Mouse (Mus musculus) lung, embryonic 16.5 days (tissue): ENCODE measurements at regions not wholly inside any gene's neighbourhood (a gene's known extent, or its start where the extent isn't known, plus 50 kb on each side); places are given as distances from the start of the nearest gene placed in this dataset.
A peak's percentile ranks its signal among the peaks of the same experiment; 100 is the strongest.

ENCODE experiments used
- ATAC-seq: fragments of 200-750 bp; cut with Nextera tagmentation; 2 replicates; pipeline ENCODE4 v1.8.0; 2017; ENCODE audit warnings: low read depth, mild to moderate bottlenecking, moderate library complexity
- H3K27ac ChIP-seq: fragments of 300-500 bp; sonication (generic); 2 replicates; pipeline ENCODE4 v1.5.1; 2014; ENCODE audit warnings: mild to moderate bottlenecking, control low read depth, low read length
- H3K27me3 ChIP-seq: fragments of 300-500 bp; sonication (generic); 2 replicates; pipeline ENCODE4 v1.6.1; 2014; ENCODE audit warnings: low read depth, low read length, mixed read lengths; ENCODE audit not compliant: control insufficient read depth, insufficient read depth
- H3K36me3 ChIP-seq: fragments of 300-500 bp; sonication (generic); 2 replicates; pipeline ENCODE4 v1.6.1; 2014; ENCODE audit warnings: low read length; ENCODE audit not compliant: control insufficient read depth, insufficient read depth
- H3K4me1 ChIP-seq: fragments of 300-500 bp; sonication (generic); replicated peaks from 2 replicates; pipeline ENCODE4 v1.6.1; 2014; ENCODE audit warnings: low read length, mixed read lengths; ENCODE audit not compliant: control insufficient read depth, insufficient read depth
- H3K4me2 ChIP-seq: fragments of 300-500 bp; sonication (generic); 2 replicates; pipeline ENCODE4 v1.6.1; 2014; ENCODE audit warnings: low read depth, low read length, control low read depth
- H3K4me3 ChIP-seq: fragments of 300-500 bp; sonication (generic); 2 replicates; pipeline ENCODE4 v1.5.1; 2014; ENCODE audit warnings: mild to moderate bottlenecking, low read length, control low read depth
- H3K9ac ChIP-seq: fragments of 300-500 bp; sonication (generic); 2 replicates; pipeline ENCODE4 v1.6.1; 2014; ENCODE audit warnings: low read length, control low read depth
- H3K9me3 ChIP-seq: fragments of 300-500 bp; sonication (generic); 2 replicates; pipeline ENCODE4 v1.6.1; 2016; ENCODE audit warnings: low read length; ENCODE audit not compliant: control insufficient read depth
- WGBS: fragments of 180-500 bp; shearing (Covaris S2); extraction: QIAGEN DNeasy Blood & Tissue Kit; methylation state at CpG from one replicate; pipeline ENCODE4 v1.1.7; 2014; 5-methylcytosine and 5-hydroxymethylcytosine counted together

DNA sequence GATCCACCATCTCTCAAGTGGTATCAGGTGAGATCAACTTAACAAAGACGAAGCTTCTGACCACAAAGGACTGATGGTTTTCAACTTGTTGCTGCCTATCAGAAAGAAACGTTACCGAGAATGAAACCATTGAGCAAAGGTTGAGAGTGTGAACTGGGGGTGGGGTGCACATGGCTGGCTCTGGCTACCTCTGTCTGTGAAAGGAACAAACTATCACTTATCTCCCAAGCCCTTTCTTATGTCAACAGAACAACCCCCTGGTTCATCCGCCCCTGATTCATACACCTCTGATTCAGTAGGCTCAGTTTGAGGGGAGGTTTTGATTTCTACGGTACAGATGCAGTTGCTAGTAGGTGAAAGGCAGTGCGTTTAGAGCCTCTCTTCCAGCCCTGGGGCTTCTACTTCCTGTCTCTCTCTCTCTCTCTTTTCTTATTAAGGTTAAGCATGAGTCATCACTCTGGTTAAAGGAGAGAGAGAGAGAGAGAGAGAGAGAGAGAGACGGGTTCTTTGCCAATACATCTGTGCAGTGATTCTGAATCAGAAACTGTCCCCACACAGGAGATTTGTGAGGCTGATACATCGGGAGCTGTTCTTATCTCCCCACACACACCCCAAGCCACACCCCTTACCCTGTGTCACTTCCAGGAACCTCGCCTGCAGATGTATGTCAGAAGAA lies 59.0 kb upstream of the Hif1a start:
- no peak overlapping the region for H3K4me2 ChIP-seq

DNA sequence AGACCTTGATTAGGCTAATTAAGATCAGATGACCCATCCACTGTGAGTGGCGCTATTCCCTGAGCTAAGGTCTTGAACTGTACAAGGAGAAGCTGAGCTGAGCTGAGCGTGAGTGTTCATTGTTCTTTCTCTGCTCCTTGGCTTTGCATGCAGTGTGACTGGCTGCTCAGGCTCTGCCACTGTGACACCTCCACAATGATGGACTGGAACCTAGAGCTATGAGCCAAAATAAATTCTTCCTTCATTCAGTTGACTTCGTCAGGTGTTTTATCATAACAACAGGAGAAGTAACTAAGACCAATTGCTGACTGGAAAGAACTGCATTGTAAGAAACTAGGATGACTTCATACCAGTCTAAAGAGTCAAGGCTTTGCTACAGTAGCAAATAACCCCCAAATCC lies 56.4 kb upstream of the Hif1a start:
- no peak for ATAC-seq
- Histone ChIP-seq H3K36me3 (no peaks in the 10 kb centered on the region), H3K27me3 (no peaks in the 10 kb centered on the region), H3K4me2 (no peak overlapping the region), H3K4me3 (no peak overlapping the region), H3K9ac (no peak overlapping the region), H3K9me3 (no peaks in the 10 kb centered on the region), H3K4me1 (peaks cover 7% of the 10 kb centered on the region), H3K27ac (no peak overlapping the region)
- 94% methylated on average over 3 of the region's 3 CpGs for WGBS

More for the DNA sequence above, 59.0 kb upstream of the Hif1a start:
- no peak overlapping the region for H3K4me3 ChIP-seq
- H3K4me1 ChIP-seq, result peaks cover 3% of the 10 kb centered on the region
- no peak overlapping the region for H3K27ac ChIP-seq
- no peak overlapping the region for H3K9ac ChIP-seq
- no peak for ATAC-seq
- H3K9me3 ChIP-seq, result no peaks in the 10 kb centered on the region
- no peaks in the 10 kb centered on the region for H3K36me3 ChIP-seq
- H3K27me3 ChIP-seq, result no peaks in the 10 kb centered on the region
- 30% methylated on average over 9 of the region's 9 CpGs for WGBS

DNA sequence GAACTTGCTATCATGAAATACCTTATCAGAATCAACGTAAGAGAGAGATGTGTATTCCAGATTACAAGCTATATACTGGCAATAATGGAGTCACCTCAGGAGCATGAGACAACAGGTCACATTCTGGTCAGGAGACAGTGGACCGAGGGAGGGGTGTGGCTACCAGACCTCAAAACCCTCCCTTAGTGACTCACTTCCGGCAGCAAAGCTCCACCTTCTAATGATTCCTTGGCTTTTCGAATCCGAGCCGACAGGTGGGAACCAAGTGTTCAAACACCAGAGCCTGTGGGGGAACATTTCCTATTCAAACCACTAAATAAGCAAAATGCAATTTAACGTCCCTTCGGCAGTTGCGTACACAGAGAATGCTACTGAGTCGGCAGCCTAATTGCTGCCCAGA lies 54.5 kb upstream of the Hif1a start:
- H3K4me2 ChIP-seq, result peak overlapping the region; percentile 31
- H3K4me1 ChIP-seq, result peaks cover 7% of the 10 kb centered on the region
- no peaks in the 10 kb centered on the region for H3K9me3 ChIP-seq
- H3K36me3 ChIP-seq, result no peaks in the 10 kb centered on the region
- WGBS, result 38% methylated on average over 10 of the region's 10 CpGs
- no peaks in the 10 kb centered on the region for H3K27me3 ChIP-seq
- H3K4me3 ChIP-seq, result peak overlapping the region; percentile 18
- ATAC-seq, result no peak
- no peak overlapping the region for H3K27ac ChIP-seq
- H3K9ac ChIP-seq, result no peak overlapping the region

- Histone ChIP-seq H3K9ac (no peak overlapping the region), H3K36me3 (no peaks in the 10 kb centered on the region), H3K9me3 (no peaks in the 10 kb centered on the region), H3K27ac (peak overlapping the region; percentile 2; the same call in 1 of the 2 replicates), H3K4me3 (no peak overlapping the region), H3K4me1 (peaks cover 7% of the 10 kb centered on the region), H3K27me3 (no peaks in the 10 kb centered on the region), H3K4me2 (peak overlapping the region; percentile 31)
- ATAC-seq, result no peak
- 53% methylated on average over 10 of the region's 10 CpGs for WGBS
These were observed 53.8 kb upstream of the Hif1a start for GRCm38 (mm10) chr12:73847336-73847735.

- Histone ChIP-seq H3K27ac (no peak overlapping the region), H3K9ac (no peak overlapping the region), H3K27me3 (no peaks in the 10 kb centered on the region), H3K4me2 (no peak overlapping the region), H3K4me1 (peaks cover 7% of the 10 kb centered on the region), H3K36me3 (no peaks in the 10 kb centered on the region), H3K9me3 (no peaks in the 10 kb centered on the region), H3K4me3 (no peak overlapping the region)
- ATAC-seq, result no peak
- WGBS, result 83% methylated on average over 2 of the region's 2 CpGs
These were observed 50.3 kb upstream of the Hif1a start for GRCm38 (mm10) chr12:73850831-73851230.
